Mouse (Mus musculus) left cerebral cortex, adult 8-10 months (tissue): ENCODE results near the gene Lpcat3. TPM values are rescaled to one million over a fixed set of nuclear protein-coding genes. Genes with fewer than 3 reads are reported as not detected.
"Not testable (repeated sequence)": the region's sequence is repeated elsewhere in the genome, so short reads cannot be mapped to it uniquely, and the experiment has no call there.

Source experiments
- DNase-seq, 2 experiments: peaks; one replicate each; pipeline ENCODE4 v3.0.0; 2022; ENCODE audit warnings: low spot score in 2 of 2
- total RNA-seq, 4 experiments: library from RNA; stranded (reverse); gene quantifications; 2 replicates each; pipeline ENCODE4 v1.2.4; 2022

The Lpcat3 gene
- total RNA-seq = 10 to 100 TPM; 22.6 to 34.6 (median 26.1) TPM

- peak; percentile 94 to 98 for DNase-seq
These were observed at the start of gene Lpcat3 for GRCm38 (mm10) chr6:124662477-124663423. Lpcat3 (plus strand) TSS chr6:124663027.

GRCm38 (mm10) chr6:124625612-124626011, 37.2 kb upstream of the Lpcat3 start:
- DNase-seq = no peak

- DNase-seq = not testable (repeated sequence)
These were observed 36.6 kb upstream of the Lpcat3 start for GRCm38 (mm10) chr6:124626184-124626583.

- no peak for DNase-seq
These were observed 32.1 kb upstream of the Lpcat3 start for GRCm38 (mm10) chr6:124630763-124631162.

GRCm38 (mm10) chr6:124635985-124636384, 26.8 kb upstream of the Lpcat3 start, which contains the start of gene C1s2:
C1s2 (minus strand) TSS chr6:124636085.
- DNase-seq = not testable (repeated sequence)

GRCm38 (mm10) chr6:124636858-124637460, 25.9 kb upstream of the Lpcat3 start:
- DNase-seq = not testable (repeated sequence)

GRCm38 (mm10) chr6:124640041-124640440, 22.8 kb upstream of the Lpcat3 start:
- no peak for DNase-seq

GRCm38 (mm10) chr6:124640997-124641396, 21.8 kb upstream of the Lpcat3 start:
- DNase-seq = peak in 1 of 2 experiments; percentile 47

- DNase-seq = no peak
These were observed 16.4 kb upstream of the Lpcat3 start for GRCm38 (mm10) chr6:124646394-124646793.

- DNase-seq = no peak
These were observed 6.9 kb upstream of the Lpcat3 start for GRCm38 (mm10) chr6:124655893-124656292.

- DNase-seq = no peak
These were observed 4.8 kb upstream of the Lpcat3 start for GRCm38 (mm10) chr6:124658067-124658466.

- no peak for DNase-seq
These were observed 1.5 kb upstream of the Lpcat3 start for GRCm38 (mm10) chr6:124661156-124661806.

GRCm38 (mm10) chr6:124661995-124662394, 832 bp upstream of the Lpcat3 start:
- DNase-seq = no peak

GRCm38 (mm10) chr6:124663424-124663795, 583 bp downstream of the Lpcat3 start:
- DNase-seq = no peak

- DNase-seq = no peak
These were observed 1.4 kb downstream of the Lpcat3 start for GRCm38 (mm10) chr6:124664256-124664655.

GRCm38 (mm10) chr6:124665011-124665410, 2.2 kb downstream of the Lpcat3 start:
- no peak for DNase-seq

GRCm38 (mm10) chr6:124669234-124669859, 6.5 kb downstream of the Lpcat3 start:
- no peak for DNase-seq

- no peak for DNase-seq
These were observed 7.6 kb downstream of the Lpcat3 start for GRCm38 (mm10) chr6:124670281-124670900.

GRCm38 (mm10) chr6:124672100-124672499, 9.3 kb downstream of the Lpcat3 start:
- no peak for DNase-seq

- peak; percentile 16 to 58 for DNase-seq
These were observed 10.8 kb downstream of the Lpcat3 start for GRCm38 (mm10) chr6:124673619-124674018.

- DNase-seq = no peak
These were observed 11.8 kb downstream of the Lpcat3 start for GRCm38 (mm10) chr6:124674591-124674990.
